In the genomic region with DNA sequence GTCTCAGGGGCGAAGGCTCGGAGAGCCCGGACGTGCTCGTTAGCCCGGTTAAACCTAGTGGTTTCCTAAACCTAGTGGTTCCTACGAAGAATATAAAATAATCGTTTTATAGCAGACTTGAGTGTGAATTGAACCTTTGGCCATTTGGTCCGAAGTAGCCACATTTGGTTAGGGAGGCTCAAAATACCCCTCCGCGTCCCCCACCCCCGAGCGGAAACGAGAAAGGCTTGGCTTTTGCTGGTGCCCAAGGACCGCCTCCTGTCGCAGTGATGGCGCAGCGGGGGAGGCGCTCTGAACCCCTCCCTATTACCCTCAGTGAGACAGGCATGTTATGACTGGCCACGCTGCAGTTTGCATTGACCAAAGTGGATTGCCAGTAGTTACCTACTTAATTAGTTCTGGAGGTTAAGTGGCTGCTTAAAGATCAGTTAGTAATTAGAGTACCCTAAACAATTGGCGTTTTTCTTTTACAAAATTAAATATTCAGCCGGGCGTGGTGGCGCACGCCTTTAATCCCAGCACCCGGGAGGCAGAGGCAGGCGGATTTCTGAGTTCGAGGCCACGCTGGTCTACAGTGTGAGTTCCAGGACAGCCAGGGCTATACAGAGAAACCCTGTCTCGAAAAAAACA, we compare ENCODE assay signal across 8 mouse cellular contexts. TPM values are rescaled to one million over a fixed set of nuclear protein-coding genes. Genes with fewer than 3 reads are reported as not detected.
DNase-seq lines count a peak whose midpoint lies in the region; ATAC-seq and TF ChIP-seq lines count a peak whose summit lies in the region.

No protein-coding gene starts in this region.

- ATAC-seq in forebrain, embryonic 12.5 days (ENCODE audit: low FRiP score): peak; percentile 62
- peak; percentile 62 for ATAC-seq in heart, postnatal 0 days (ENCODE audit: insufficient read depth, low read depth)
- peak; percentile 62 for ATAC-seq in liver, postnatal 0 days
- ATAC-seq in neural tube, embryonic 13.5 days (ENCODE audit: low read depth): peak; percentile 49

- no peak for TF ChIP-seq RAD21 in CH12.LX (IDR thresholded peaks at IDR 0.05; ENCODE audit: low read depth, low read length)

- TF ChIP-seq CTCF in CH12.LX (conservative IDR thresholded peaks at IDR 0.05 in 1 of 2, IDR thresholded peaks at IDR 0.05 in 1 of 2; ENCODE audit: low read depth in 2 of 2, low read length in 2 of 2): no peak
- TF ChIP-seq CTCF in heart, postnatal 0 days (IDR thresholded peaks at IDR 0.05; ENCODE audit: low read depth): no peak
- TF ChIP-seq CTCF in liver, postnatal 0 days (IDR thresholded peaks at IDR 0.05; ENCODE audit: low read depth): no peak
- TF ChIP-seq CTCF in testis, adult 2 months (IDR thresholded peaks at IDR 0.05; ENCODE audit: control insufficient read depth, insufficient read depth, insufficient replicate concordance, low read depth, low read length): no peak

- peak; percentile 54 for TF ChIP-seq POLR2A in CH12.LX (IDR thresholded peaks at IDR 0.05; ENCODE audit: low read depth, low read length)
- TF ChIP-seq POLR2A in testis, adult 2 months (IDR thresholded peaks at IDR 0.05; ENCODE audit: control insufficient read depth, low read depth, low read length): no peak

- dilution Hi-C loops in CH12.LX (cut with MboI; ENCODE audit: extremely low pct_ligation_motif_present, extremely low pct_unique_long_range_greater_than_20kb, low sequenced_read_pairs): no loop called here

- 1% methylated on average over 30 of the region's 30 CpGs for WGBS in forebrain, embryonic 12.5 days
- under 1% methylated on average over 30 of the region's 30 CpGs for WGBS in heart, postnatal 0 days
- WGBS in liver, postnatal 0 days (ENCODE audit: insufficient replicate concordance): 2% methylated on average over 30 of the region's 30 CpGs
- WGBS in neural tube, embryonic 13.5 days: under 1% methylated on average over 30 of the region's 30 CpGs

- peak overlapping the region; percentile 93 to 94 (median 93) for H3K4me3 ChIP-seq in CH12.LX (replicated peaks in 1 of 3; ENCODE audit: low read depth in 2 of 3, low read length in 2 of 3, poor library complexity in 1 of 3)
- H3K4me3 ChIP-seq in forebrain, embryonic 12.5 days (replicated peaks): peak overlapping the region; percentile 89
- H3K4me3 ChIP-seq in heart, postnatal 0 days (ENCODE audit: low read depth, low read length): peak overlapping the region; percentile 77
- H3K4me3 ChIP-seq in liver, postnatal 0 days (ENCODE audit: low read depth, low read length): peak overlapping the region; percentile 92
- peak overlapping the region; percentile 82 for H3K4me3 ChIP-seq in neural tube, embryonic 13.5 days
- H3K4me3 ChIP-seq in testis, adult 2 months (ENCODE audit: control insufficient read depth, low read depth, low read length): peak overlapping the region; percentile 99

- H3K9me3 ChIP-seq in CH12.LX (replicated peaks; ENCODE audit: low read length): no peaks in the 10 kb centered on the region
- H3K9me3 ChIP-seq in forebrain, embryonic 12.5 days: no peaks in the 10 kb centered on the region
- no peaks in the 10 kb centered on the region for H3K9me3 ChIP-seq in heart, postnatal 0 days (replicated peaks; ENCODE audit: control insufficient read depth, low read length)
- peaks cover 4% of the 10 kb centered on the region for H3K9me3 ChIP-seq in liver, postnatal 0 days (ENCODE audit: low read length)
- no peaks in the 10 kb centered on the region for H3K9me3 ChIP-seq in neural tube, embryonic 13.5 days

- no peaks in the 10 kb centered on the region for H3K27me3 ChIP-seq in CH12.LX (replicated peaks)
- no peaks in the 10 kb centered on the region for H3K27me3 ChIP-seq in forebrain, embryonic 12.5 days
- no peaks in the 10 kb centered on the region for H3K27me3 ChIP-seq in heart, postnatal 0 days (ENCODE audit: control insufficient read depth, insufficient read depth, low read length)
- no peaks in the 10 kb centered on the region for H3K27me3 ChIP-seq in liver, postnatal 0 days (ENCODE audit: insufficient read depth, low read length)
- no peaks in the 10 kb centered on the region for H3K27me3 ChIP-seq in neural tube, embryonic 13.5 days
- no peaks in the 10 kb centered on the region for H3K27me3 ChIP-seq in testis, adult 2 months (ENCODE audit: control insufficient read depth, insufficient read depth, low read length)

- H3K4me1 ChIP-seq in CH12.LX (ENCODE audit: control insufficient read depth in 1 of 2, insufficient read depth in 2 of 2): peaks cover 5 to 48% of the 10 kb centered on the region in 2 experiments; a peak in 3 of 4 replicates
- H3K4me1 ChIP-seq in forebrain, embryonic 12.5 days: peaks cover 28% of the 10 kb centered on the region
- H3K4me1 ChIP-seq in heart, postnatal 0 days (ENCODE audit: control insufficient read depth, insufficient read depth): peaks cover 10% of the 10 kb centered on the region
- peaks cover 24% of the 10 kb centered on the region for H3K4me1 ChIP-seq in liver, postnatal 0 days (ENCODE audit: insufficient read depth)
- peaks cover 31% of the 10 kb centered on the region for H3K4me1 ChIP-seq in neural tube, embryonic 13.5 days (replicated peaks)
- peaks cover 10% of the 10 kb centered on the region for H3K4me1 ChIP-seq in testis, adult 2 months (ENCODE audit: control insufficient read depth, insufficient read depth, low read length)

- peak overlapping the region; percentile 91 for H3K27ac ChIP-seq in CH12.LX (ENCODE audit: insufficient read depth, low read depth)
- peak overlapping the region; percentile 98 for H3K27ac ChIP-seq in forebrain, embryonic 12.5 days
- peak overlapping the region; percentile 97 for H3K27ac ChIP-seq in heart, postnatal 0 days (ENCODE audit: low read depth)
- H3K27ac ChIP-seq in liver, postnatal 0 days (ENCODE audit: low read depth): peak overlapping the region; percentile 99
- peak overlapping the region; percentile 96 for H3K27ac ChIP-seq in neural tube, embryonic 13.5 days (replicated peaks)
- H3K27ac ChIP-seq in testis, adult 2 months (ENCODE audit: control insufficient read depth, insufficient read depth, low read depth, low read length): peak overlapping the region; percentile 99

- DNase-seq in CH12.LX (ENCODE audit: extremely low read depth): peak; percentile 93
- DNase-seq in c-Kit-positive CD71-positive TER-119-negative erythroid progenitor cells, embryonic 14.5 days (ENCODE audit: low read depth): peak; percentile 60
- peak; percentile 78 for DNase-seq in heart, postnatal 0 days (ENCODE audit: low spot score)
- DNase-seq in kidney, postnatal 4 days: peak; percentile 85 to 92
- DNase-seq in liver, postnatal 0 days: peak; percentile 86

- peaks cover 24 to 36% of the 10 kb centered on the region in 2 experiments for H3K36me3 ChIP-seq in CH12.LX (replicated peaks in 1 of 2; ENCODE audit: control insufficient read depth in 1 of 2, insufficient read depth in 1 of 2, low read length in 1 of 2)
- peaks cover 34% of the 10 kb centered on the region for H3K36me3 ChIP-seq in forebrain, embryonic 12.5 days (replicated peaks)
- H3K36me3 ChIP-seq in heart, postnatal 0 days (replicated peaks; ENCODE audit: control insufficient read depth, insufficient read depth, low read length): peaks cover 28% of the 10 kb centered on the region
- peaks cover 33% of the 10 kb centered on the region for H3K36me3 ChIP-seq in liver, postnatal 0 days (replicated peaks; ENCODE audit: insufficient read depth, low read length)
- peaks cover 29% of the 10 kb centered on the region for H3K36me3 ChIP-seq in neural tube, embryonic 13.5 days
- H3K36me3 ChIP-seq in testis, adult 2 months (ENCODE audit: control insufficient read depth, insufficient read depth, low read length): no peaks in the 10 kb centered on the region; the same call in 1 of the 2 replicates

- TF ChIP-seq EP300 in CH12.LX (IDR thresholded peaks at IDR 0.05; ENCODE audit: low read length): peak; percentile 38; the same call in 1 of the 2 replicates
- TF ChIP-seq EP300 in heart, postnatal 0 days (IDR thresholded peaks at IDR 0.05; ENCODE audit: low read depth): no peak
- no peak for TF ChIP-seq EP300 in liver, postnatal 0 days (IDR thresholded peaks at IDR 0.05; ENCODE audit: low read depth)

- peak overlapping the region; percentile 100 for H3K9ac ChIP-seq in CH12.LX (ENCODE audit: insufficient read depth, low read depth)
- H3K9ac ChIP-seq in forebrain, embryonic 12.5 days: peak overlapping the region; percentile 95
- H3K9ac ChIP-seq in heart, postnatal 0 days (replicated peaks; ENCODE audit: low read depth, low read length): peak overlapping the region; percentile 84
- H3K9ac ChIP-seq in liver, postnatal 0 days (replicated peaks): peak overlapping the region; percentile 94
- H3K9ac ChIP-seq in neural tube, embryonic 13.5 days: peak overlapping the region; percentile 94

- H3K4me2 ChIP-seq in CH12.LX (ENCODE audit: insufficient read depth, low read depth, poor library complexity, severe bottlenecking): peak overlapping the region; percentile 99
- H3K4me2 ChIP-seq in forebrain, embryonic 12.5 days: peak overlapping the region; percentile 72
- H3K4me2 ChIP-seq in heart, postnatal 0 days (ENCODE audit: low read depth, low read length): peak overlapping the region; percentile 75
- H3K4me2 ChIP-seq in liver, postnatal 0 days (ENCODE audit: low read depth, low read length): peak overlapping the region; percentile 97
- H3K4me2 ChIP-seq in neural tube, embryonic 13.5 days: peak overlapping the region; percentile 75

- in situ Hi-C loops in CH12.LX (cut with MboI; ENCODE audit: low pct_ligation_motif_present, low pct_unique_long_range_greater_than_20kb, low sequenced_read_pairs): no loop called here

- peaks cover 34% of the 10 kb centered on the region for H3K79me2 ChIP-seq in CH12.LX (replicated peaks; ENCODE audit: control insufficient read depth, extremely low read depth, insufficient read depth, poor library complexity, severe bottlenecking)

RNA-seq across cellular contexts. Expression of a gene that starts 1.3 kb away (rescaled TPM):
- total RNA-seq in CH12.LX (2012; rRNA removed) (8,867 and 10,240 TPM in 2 replicates), CH12.LX (2014; rRNA removed) (9,428 and 9,904 TPM in 2 replicates)
- polyA plus RNA-seq in CH12.LX (2012; ENCODE audit: insufficient read length, low read depth): 5,045 and 5,764 TPM in 2 replicates
- 4,594 and 4,665 TPM in 2 replicates for polyA plus RNA-seq in forebrain, embryonic 12.5 days (2016; fragmentation: Nextera tagmentation; extraction: Ambion mirVana)
- 2,268 and 2,353 TPM in 2 replicates for total RNA-seq in heart, postnatal 0 days (2014; rRNA removed; ENCODE audit: low replicate concordance)
- 3,654 and 3,756 TPM in 2 replicates for polyA plus RNA-seq in heart, postnatal 0 days (2015; fragmentation: Nextera tagmentation; extraction: Ambion mirVana)
- polyA plus RNA-seq in liver, postnatal 0 days (2015; fragmentation: Nextera tagmentation; extraction: Ambion mirVana): 2,313 and 2,332 TPM in 2 replicates
- 4,471 and 4,554 TPM in 2 replicates for polyA plus RNA-seq in neural tube, embryonic 13.5 days (2015; fragmentation: Nextera tagmentation; extraction: Ambion mirVana)
- 609 and 709 TPM in 2 replicates for polyA plus RNA-seq in testis, adult 2 months (2012; rRNA removed)

RNA-seq across cellular contexts. Expression of a gene that starts 27.6 kb away (rescaled TPM):
- total RNA-seq in CH12.LX (2012; rRNA removed) (33.1 and 46.3 TPM in 2 replicates), CH12.LX (2014; rRNA removed) (8.5 and 10.6 TPM in 2 replicates)
- 197 and 238 TPM in 2 replicates for polyA plus RNA-seq in CH12.LX (2012; ENCODE audit: insufficient read length, low read depth)
- 22.8 and 26.0 TPM in 2 replicates for polyA plus RNA-seq in forebrain, embryonic 12.5 days (2016; fragmentation: Nextera tagmentation; extraction: Ambion mirVana)
- 42.3 and 45.4 TPM in 2 replicates for total RNA-seq in heart, postnatal 0 days (2014; rRNA removed; ENCODE audit: low replicate concordance)
- 6.9 and 7.0 TPM in 2 replicates for polyA plus RNA-seq in heart, postnatal 0 days (2015; fragmentation: Nextera tagmentation; extraction: Ambion mirVana)
- polyA plus RNA-seq in liver, postnatal 0 days (2015; fragmentation: Nextera tagmentation; extraction: Ambion mirVana): 3.4 and 3.7 TPM in 2 replicates
- 21.1 and 25.8 TPM in 2 replicates for polyA plus RNA-seq in neural tube, embryonic 13.5 days (2015; fragmentation: Nextera tagmentation; extraction: Ambion mirVana)
- polyA plus RNA-seq in testis, adult 2 months (2012; rRNA removed): 159 and 160 TPM in 2 replicates

RNA-seq across cellular contexts. Expression of a gene that starts 27.7 kb away (rescaled TPM):
- 51.4 and 73.2 TPM in 2 replicates for total RNA-seq in CH12.LX (2012; rRNA removed)
- 37.8 and 46.6 TPM in 2 replicates for total RNA-seq in CH12.LX (2014; rRNA removed)
- polyA plus RNA-seq in CH12.LX (2012; ENCODE audit: insufficient read length, low read depth): 63.7 and 67.6 TPM in 2 replicates
- polyA plus RNA-seq in forebrain, embryonic 12.5 days (2016; fragmentation: Nextera tagmentation; extraction: Ambion mirVana): 853 and 916 TPM in 2 replicates
- 106 and 157 TPM in 2 replicates for total RNA-seq in heart, postnatal 0 days (2014; rRNA removed; ENCODE audit: low replicate concordance)
- 213 and 232 TPM in 2 replicates for polyA plus RNA-seq in heart, postnatal 0 days (2015; fragmentation: Nextera tagmentation; extraction: Ambion mirVana)
- polyA plus RNA-seq in liver, postnatal 0 days (2015; fragmentation: Nextera tagmentation; extraction: Ambion mirVana): 135 and 137 TPM in 2 replicates
- polyA plus RNA-seq in neural tube, embryonic 13.5 days (2015; fragmentation: Nextera tagmentation; extraction: Ambion mirVana): 342 and 380 TPM in 2 replicates
- 26.2 and 30.5 TPM in 2 replicates for polyA plus RNA-seq in testis, adult 2 months (2012; rRNA removed)

RNA-seq across cellular contexts. Expression of a gene that starts 59.2 kb away (rescaled TPM):
- total RNA-seq in CH12.LX (2012; rRNA removed): 19.3 and 29.7 TPM in 2 replicates
- total RNA-seq in CH12.LX (2014; rRNA removed): 45.2 and 50.5 TPM in 2 replicates
- 35.0 and 42.4 TPM in 2 replicates for polyA plus RNA-seq in CH12.LX (2012; ENCODE audit: insufficient read length, low read depth)
- 15.9 and 17.9 TPM in 2 replicates for polyA plus RNA-seq in forebrain, embryonic 12.5 days (2016; fragmentation: Nextera tagmentation; extraction: Ambion mirVana)
- 40.4 and 48.4 TPM in 2 replicates for total RNA-seq in heart, postnatal 0 days (2014; rRNA removed; ENCODE audit: low replicate concordance)
- 18.4 and 22.0 TPM in 2 replicates for polyA plus RNA-seq in heart, postnatal 0 days (2015; fragmentation: Nextera tagmentation; extraction: Ambion mirVana)
- 5.6 and 6.1 TPM in 2 replicates for polyA plus RNA-seq in liver, postnatal 0 days (2015; fragmentation: Nextera tagmentation; extraction: Ambion mirVana)
- 12.5 and 14.1 TPM in 2 replicates for polyA plus RNA-seq in neural tube, embryonic 13.5 days (2015; fragmentation: Nextera tagmentation; extraction: Ambion mirVana)
- polyA plus RNA-seq in testis, adult 2 months (2012; rRNA removed): 5.6 and 6.0 TPM in 2 replicates

Comparison
In these comparisons a context has a peak if more than half of its experiments do, and no peak if none do; other contexts are left out.
1. Peak in every context shown above with its lines: DNase-seq, ATAC-seq, H3K4me3 ChIP-seq and H3K27ac ChIP-seq.